Mouse (Mus musculus): ENCODE results near the gene Atp6v0e2. TPM values are rescaled to one million over a fixed set of nuclear protein-coding genes. Genes with fewer than 3 reads are reported as not detected.

Gene Atp6v0e2
- under 1 TPM; 0.35 to 0.67 TPM for total RNA-seq (2023)

GRCm38 (mm10) chr6:48537105-48537954 is at the start of gene Atp6v0e2:
Atp6v0e2 (plus strand) TSS chr6:48537615.

GRCm38 (mm10) chr6:48554280-48555103 is 17.1 kb downstream of the Atp6v0e2 start, which contains the start of gene Lrrc61:
Lrrc61 (plus strand) TSS chr6:48554796.

GRCm38 (mm10) chr6:48572572-48573061 is 35.2 kb downstream of the Atp6v0e2 start, which contains the start of gene Rarres2:
Rarres2 (minus strand) TSS chr6:48572789.

GRCm38 (mm10) chr6:48589194-48589750 is 51.9 kb downstream of the Atp6v0e2 start, which contains the start of gene Gm45021:
Gm45021 (plus strand) TSS chr6:48589610.

Other genes with a start within 250 kb of the Atp6v0e2 start
- 1 to 10 TPM; 1.4 to 1.8 TPM for gene Krba1, start 142.0 kb upstream of the Atp6v0e2 start, total RNA-seq (2023)
- gene Zfp467, start 91.8 kb upstream of the Atp6v0e2 start, total RNA-seq (2023), result 10 to 100 TPM; 12.4 to 16.9 TPM
- under 1 TPM; 0.04 to 0.09 TPM for gene Sspo, start 89.4 kb upstream of the Atp6v0e2 start, total RNA-seq (2023)
- 10 to 100 TPM; 26.3 to 32.0 TPM for gene Lrrc61, start 17.2 kb downstream of the Atp6v0e2 start, total RNA-seq (2023)
- not detected for gene Rarres2, start 35.2 kb downstream of the Atp6v0e2 start, total RNA-seq (2023)
- not detected for gene Gm45021, start 52.0 kb downstream of the Atp6v0e2 start, total RNA-seq (2023)
- gene Repin1, start 56.3 kb downstream of the Atp6v0e2 start, total RNA-seq (2023), result 1 to 10 TPM; 1.8 to 5.0 TPM
- not detected for gene Gm44965, start 56.3 kb downstream of the Atp6v0e2 start, total RNA-seq (2023)
- 1 to 10 TPM in 1 of 2 experiments, under 1 TPM in 1; 0.89 to 3.1 TPM for gene Zfp775, start 64.4 kb downstream of the Atp6v0e2 start, total RNA-seq (2023)
- gene AI854703, start 89.1 kb downstream of the Atp6v0e2 start, total RNA-seq (2023), result under 1 TPM in 1 of 2 experiments, not detected in 1; 0.13 TPM
- gene Gimap8, start 109.6 kb downstream of the Atp6v0e2 start, total RNA-seq (2023), result under 1 TPM; 0.26 to 0.31 TPM
- 1 to 10 TPM; 3.6 to 4.9 TPM for gene Gimap9, start 138.5 kb downstream of the Atp6v0e2 start, total RNA-seq (2023)
- under 1 TPM; 0.66 to 0.95 TPM for gene Gimap4, start 146.9 kb downstream of the Atp6v0e2 start, total RNA-seq (2023)
- 1 to 10 TPM; 5.0 to 5.9 TPM for gene Gimap6, start 170.6 kb downstream of the Atp6v0e2 start, total RNA-seq (2023)
- not detected for gene Gm28053, start 181.0 kb downstream of the Atp6v0e2 start, total RNA-seq (2023)
- gene Gimap7, start 181.0 kb downstream of the Atp6v0e2 start, total RNA-seq (2023), result under 1 TPM in 1 of 2 experiments, not detected in 1; 0.56 TPM
- 1 to 10 TPM in 1 of 2 experiments, under 1 TPM in 1; 0.93 to 1.1 TPM for gene Gimap1, start 201.4 kb downstream of the Atp6v0e2 start, total RNA-seq (2023)
- 1 to 10 TPM; 1.1 to 1.4 TPM for gene Gimap5, start 208.6 kb downstream of the Atp6v0e2 start, total RNA-seq (2023)
- gene Gimap3, start 233.2 kb downstream of the Atp6v0e2 start, total RNA-seq (2023), result 1 to 10 TPM in 1 of 2 experiments, under 1 TPM in 1; 0.89 to 1.3 TPM

Data from neutrophil, adult 59 days (primary cell).